Mouse (Mus musculus): ENCODE data around the gene Ect2l. TPM values are rescaled to one million over a fixed set of nuclear protein-coding genes. Genes with fewer than 3 reads are reported as not detected.
A peak's percentile ranks its signal among the peaks of the same experiment; 100 is the strongest.

The Ect2l gene
- polyA plus RNA-seq, 1 experiment: not detected

GRCm38 (mm10) chr10:18202401-18202800 lies 8.3 kb downstream of the Ect2l start:
- TF ChIP-seq CTCF (conservative IDR thresholded peaks at IDR 0.05; ENCODE audit: insufficient read depth, insufficient read length, low read depth, low read length): no peak
- no peak for TF ChIP-seq POLR2A (IDR thresholded peaks at IDR 0.05; ENCODE audit: low read depth, low read length)
- no peaks in the 10 kb centered on the region; the same call in 1 of the 2 replicates for H3K4me1 ChIP-seq (ENCODE audit: control insufficient read depth, insufficient read depth, low read length)
- DNase-seq: no peak

GRCm38 (mm10) chr10:18200656-18201055 lies 10.0 kb downstream of the Ect2l start:
- H3K4me1 ChIP-seq (ENCODE audit: control insufficient read depth, insufficient read depth, low read length): no peaks in the 10 kb centered on the region; the same call in 1 of the 2 replicates

More at GRCm38 (mm10) chr10:18202401-18202800, 8.3 kb downstream of the Ect2l start:
- Histone ChIP-seq H3K36me3 (ENCODE audit: control insufficient read depth, insufficient read depth, low read length) (no peaks in the 10 kb centered on the region), H3K27ac (ENCODE audit: insufficient read depth, low read depth, low read length) (no peak overlapping the region), H3K4me3 (ENCODE audit: insufficient read depth, low read depth, low read length) (no peak overlapping the region), H3K27me3 (replicated peaks; ENCODE audit: control insufficient read depth, insufficient read depth, low read length) (no peaks in the 10 kb centered on the region)
- whole genome bisulfite sequencing: 75% methylated on average over 3 of the region's 3 CpGs

DNA sequence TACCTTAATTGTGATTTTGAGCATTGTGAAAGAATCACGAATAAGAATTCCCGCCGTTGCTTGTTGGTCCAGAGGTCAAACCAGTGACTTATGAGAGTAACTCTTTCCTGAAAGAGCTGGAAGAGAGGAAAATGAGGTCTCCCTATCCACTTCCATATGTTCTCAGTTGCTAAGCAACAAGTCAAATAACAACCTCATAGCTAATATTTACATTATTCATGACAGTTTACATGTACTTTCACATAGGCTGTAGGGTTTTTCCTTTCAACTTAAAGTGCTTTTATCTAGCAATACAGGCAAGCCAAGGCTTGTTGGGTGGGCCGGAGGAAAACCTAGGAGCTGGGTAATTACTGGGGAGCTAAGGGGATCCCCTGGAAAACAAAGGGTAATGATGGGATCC lies 10.8 kb downstream of the Ect2l start:
- H3K4me1 ChIP-seq (ENCODE audit: control insufficient read depth, insufficient read depth, low read length): no peaks in the 10 kb centered on the region; the same call in 1 of the 2 replicates
- no peaks in the 10 kb centered on the region for H3K27me3 ChIP-seq (replicated peaks; ENCODE audit: control insufficient read depth, insufficient read depth, low read length)
- H3K36me3 ChIP-seq (ENCODE audit: control insufficient read depth, insufficient read depth, low read length): no peaks in the 10 kb centered on the region
- no peak overlapping the region for H3K4me3 ChIP-seq (ENCODE audit: insufficient read depth, low read depth, low read length)
- WGBS: 55% methylated on average over 4 of the region's 4 CpGs
- H3K27ac ChIP-seq (ENCODE audit: insufficient read depth, low read depth, low read length): no peak overlapping the region
- DNase-seq: no peak
- TF ChIP-seq POLR2A (IDR thresholded peaks at IDR 0.05; ENCODE audit: low read depth, low read length) (no peak), CTCF (conservative IDR thresholded peaks at IDR 0.05; ENCODE audit: insufficient read depth, insufficient read length, low read depth, low read length) (no peak)

More at GRCm38 (mm10) chr10:18200656-18201055, 10.0 kb downstream of the Ect2l start:
- Histone ChIP-seq H3K27ac (ENCODE audit: insufficient read depth, low read depth, low read length) (no peak overlapping the region), H3K4me3 (ENCODE audit: insufficient read depth, low read depth, low read length) (no peak overlapping the region), H3K27me3 (replicated peaks; ENCODE audit: control insufficient read depth, insufficient read depth, low read length) (no peaks in the 10 kb centered on the region), H3K36me3 (ENCODE audit: control insufficient read depth, insufficient read depth, low read length) (no peaks in the 10 kb centered on the region)
- TF ChIP-seq CTCF (conservative IDR thresholded peaks at IDR 0.05; ENCODE audit: insufficient read depth, insufficient read length, low read depth, low read length): no peak
- TF ChIP-seq POLR2A (IDR thresholded peaks at IDR 0.05; ENCODE audit: low read depth, low read length): no peak
- 76% methylated on average over 9 of the region's 9 CpGs for WGBS
- DNase-seq: peak; percentile 40

GRCm38 (mm10) chr10:18198286-18199015 lies 12.2 kb downstream of the Ect2l start:
- DNase-seq: peak; percentile 64
- 43% methylated on average over 5 of the region's 5 CpGs for WGBS
- Histone ChIP-seq H3K27me3 (replicated peaks; ENCODE audit: control insufficient read depth, insufficient read depth, low read length) (no peaks in the 10 kb centered on the region), H3K36me3 (ENCODE audit: control insufficient read depth, insufficient read depth, low read length) (no peaks in the 10 kb centered on the region), H3K4me1 (ENCODE audit: control insufficient read depth, insufficient read depth, low read length) (no peaks in the 10 kb centered on the region; the same call in 1 of the 2 replicates), H3K27ac (ENCODE audit: insufficient read depth, low read depth, low read length) (no peak overlapping the region), H3K4me3 (ENCODE audit: insufficient read depth, low read depth, low read length) (no peak overlapping the region)
- TF ChIP-seq POLR2A (IDR thresholded peaks at IDR 0.05; ENCODE audit: low read depth, low read length): no peak
- no peak for TF ChIP-seq CTCF (conservative IDR thresholded peaks at IDR 0.05; ENCODE audit: insufficient read depth, insufficient read length, low read depth, low read length)

DNA sequence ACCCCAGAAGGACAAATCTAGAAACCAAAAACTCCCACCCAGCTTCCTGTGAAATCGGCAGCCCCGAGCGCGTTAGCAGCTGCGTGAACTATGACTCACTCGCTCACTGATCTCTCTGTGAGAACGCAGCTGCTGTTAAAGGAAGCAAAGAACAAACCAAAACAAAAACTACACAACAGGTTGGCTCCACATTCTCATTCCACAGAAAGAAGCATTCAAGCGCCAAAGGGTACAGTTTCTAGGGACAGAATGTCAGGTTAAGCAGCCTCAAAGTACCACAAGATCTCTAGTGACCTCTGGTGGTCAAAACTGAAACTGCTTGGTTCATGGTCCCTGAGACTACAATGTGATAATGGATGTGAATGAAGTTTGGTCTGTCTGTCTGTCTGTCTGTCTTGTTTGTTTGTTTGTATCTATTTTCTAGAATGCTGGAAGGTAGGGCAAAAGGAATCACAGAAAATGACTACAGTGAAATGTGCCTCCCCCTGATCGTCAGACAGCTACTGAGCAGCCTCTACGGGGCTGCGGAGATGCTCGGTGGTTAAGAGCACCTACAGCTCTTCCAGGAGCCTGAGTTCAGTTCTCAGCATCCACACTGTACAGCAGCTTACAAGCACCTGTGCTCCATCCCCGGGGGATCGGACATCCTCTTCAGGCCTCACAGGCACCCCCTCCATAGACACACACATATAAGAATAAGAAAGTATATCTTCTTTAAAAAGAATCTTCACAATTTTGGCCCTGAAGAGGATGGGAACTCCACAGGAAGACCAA lies 13.3 kb downstream of the Ect2l start:
- Histone ChIP-seq H3K27me3 (replicated peaks; ENCODE audit: control insufficient read depth, insufficient read depth, low read length) (no peaks in the 10 kb centered on the region), H3K4me3 (ENCODE audit: insufficient read depth, low read depth, low read length) (peak overlapping the region; percentile 43; the same call in 1 of the 2 replicates), H3K36me3 (ENCODE audit: control insufficient read depth, insufficient read depth, low read length) (no peaks in the 10 kb centered on the region), H3K4me1 (ENCODE audit: control insufficient read depth, insufficient read depth, low read length) (no peaks in the 10 kb centered on the region; the same call in 1 of the 2 replicates), H3K27ac (ENCODE audit: insufficient read depth, low read depth, low read length) (no peak overlapping the region)
- TF ChIP-seq CTCF (conservative IDR thresholded peaks at IDR 0.05; ENCODE audit: insufficient read depth, insufficient read length, low read depth, low read length) (peak; percentile 53), POLR2A (IDR thresholded peaks at IDR 0.05; ENCODE audit: low read depth, low read length) (no peak)
- WGBS: 33% methylated on average over 14 of the region's 14 CpGs
- DNase-seq: peak; percentile 88

GRCm38 (mm10) chr10:18194737-18195141 lies 16.0 kb downstream of the Ect2l start:
- DNase-seq: no peak
- WGBS: 34% methylated on average over 14 of the region's 14 CpGs
- no peaks in the 10 kb centered on the region for H3K36me3 ChIP-seq (ENCODE audit: control insufficient read depth, insufficient read depth, low read length)
- no peak for TF ChIP-seq POLR2A (IDR thresholded peaks at IDR 0.05; ENCODE audit: low read depth, low read length)
- TF ChIP-seq CTCF (conservative IDR thresholded peaks at IDR 0.05; ENCODE audit: insufficient read depth, insufficient read length, low read depth, low read length): no peak
- H3K4me1 ChIP-seq (ENCODE audit: control insufficient read depth, insufficient read depth, low read length): no peaks in the 10 kb centered on the region; the same call in 1 of the 2 replicates
- H3K27me3 ChIP-seq (replicated peaks; ENCODE audit: control insufficient read depth, insufficient read depth, low read length): no peaks in the 10 kb centered on the region
- no peak overlapping the region for H3K4me3 ChIP-seq (ENCODE audit: insufficient read depth, low read depth, low read length)
- no peak overlapping the region for H3K27ac ChIP-seq (ENCODE audit: insufficient read depth, low read depth, low read length)

DNA sequence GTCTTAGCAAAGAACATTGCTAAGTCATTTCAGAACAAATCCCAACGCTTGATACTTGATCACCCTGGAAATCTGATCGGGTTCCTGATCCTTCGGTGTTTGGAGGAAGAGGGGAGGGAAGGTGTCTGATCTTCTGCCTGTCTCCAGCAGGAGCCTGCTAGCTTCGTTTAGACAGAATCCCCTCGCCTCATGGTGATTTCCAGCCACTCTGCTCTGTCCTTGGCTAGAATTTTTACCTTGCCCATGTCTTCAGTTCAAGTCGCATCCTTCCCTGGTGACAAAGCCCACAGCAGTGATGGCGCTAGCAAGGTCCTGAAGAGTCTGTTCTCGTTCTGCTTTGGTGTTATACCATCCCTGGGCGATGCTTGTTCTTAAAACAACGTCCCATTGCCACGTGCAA lies 16.5 kb downstream of the Ect2l start:
- no peak for DNase-seq
- no peaks in the 10 kb centered on the region; the same call in 1 of the 2 replicates for H3K4me1 ChIP-seq (ENCODE audit: control insufficient read depth, insufficient read depth, low read length)
- no peaks in the 10 kb centered on the region for H3K36me3 ChIP-seq (ENCODE audit: control insufficient read depth, insufficient read depth, low read length)
- WGBS: 75% methylated on average over 11 of the region's 11 CpGs
- H3K27ac ChIP-seq (ENCODE audit: insufficient read depth, low read depth, low read length): no peak overlapping the region
- no peaks in the 10 kb centered on the region for H3K27me3 ChIP-seq (replicated peaks; ENCODE audit: control insufficient read depth, insufficient read depth, low read length)
- no peak overlapping the region for H3K4me3 ChIP-seq (ENCODE audit: insufficient read depth, low read depth, low read length)
- no peak for TF ChIP-seq POLR2A (IDR thresholded peaks at IDR 0.05; ENCODE audit: low read depth, low read length)
- TF ChIP-seq CTCF (conservative IDR thresholded peaks at IDR 0.05; ENCODE audit: insufficient read depth, insufficient read length, low read depth, low read length): no peak

Data from kidney, adult 2 months (tissue).